Mouse (Mus musculus) left cerebral cortex, postnatal 36 days (tissue): Measurements from ENCODE around the gene Magea2. TPM values are rescaled to one million over a fixed set of nuclear protein-coding genes. Genes with fewer than 3 reads are reported as not detected.
"Not testable (repeated sequence)": the region's sequence is repeated elsewhere in the genome, so short reads cannot be mapped to it uniquely, and the experiment has no call there.

ENCODE experiments used
- DNase-seq, 2 experiments: peaks; one replicate each; pipeline ENCODE4 v3.0.0; 2021 to 2022; ENCODE audit warnings: low spot score in 2 of 2, mixed read lengths in 1 of 2
- intact Hi-C: fragments of 180-260 bp; cut with DNase I; formaldehyde crosslinking; loops from one replicate; pipeline ENCODE4 v1.15.1; 2025
- total RNA-seq, 2 experiments: library from RNA; stranded (reverse); gene quantifications; 2 replicates each; pipeline ENCODE4 v1.2.3; 2021

The Magea2 gene
- not detected for total RNA-seq

DNA sequence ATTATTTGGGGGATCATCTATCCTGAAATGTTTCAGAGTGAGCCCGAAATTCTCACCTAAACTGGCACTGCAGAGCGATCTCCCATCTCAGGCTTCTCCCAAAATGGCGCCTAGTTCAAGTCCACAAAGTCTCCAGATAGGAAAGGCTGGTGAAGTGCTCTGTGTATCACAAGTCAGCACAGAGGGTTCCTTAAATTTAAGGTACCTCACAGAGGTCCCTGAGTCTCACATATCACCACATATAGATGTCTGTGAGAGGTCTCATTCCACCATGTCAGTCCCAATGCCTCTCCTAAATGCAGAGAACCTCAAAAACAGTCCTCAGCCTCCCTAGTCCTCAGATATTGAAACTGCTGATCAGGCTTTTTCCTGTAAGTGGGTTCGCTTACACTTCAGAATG, at the start of gene Magea2:
TSS of gene Magea2 (minus strand) at position 101 of the 400 bp plus-strand sequence.
- intact Hi-C loops, DNase-seq: not testable (repeated sequence)

DNA sequence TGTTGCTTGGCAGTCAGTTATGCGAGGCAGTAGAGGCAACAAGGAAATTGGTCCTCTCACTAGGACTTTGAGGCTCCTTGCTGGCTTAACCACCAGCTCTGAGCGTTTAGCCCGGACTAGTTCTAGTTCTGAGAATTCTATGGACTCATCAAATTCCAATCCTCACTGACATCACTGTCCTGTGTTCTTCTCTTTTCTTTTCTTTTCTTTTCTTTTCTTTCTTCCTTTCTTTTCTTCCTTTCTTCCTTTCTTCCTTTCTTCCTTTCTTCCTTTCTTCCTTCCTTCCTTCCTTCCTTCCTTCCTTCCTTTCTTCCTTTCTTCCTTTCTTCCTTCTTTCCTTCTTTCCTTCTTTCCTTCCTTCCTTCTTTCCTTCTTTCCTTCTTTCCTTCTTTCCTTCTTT, 34.8 kb upstream of the Magea2 start, which contains the start of gene Cldn34b2:
TSS of gene Cldn34b2 (minus strand) at position 101 of the 400 bp plus-strand sequence.
- intact Hi-C loops, DNase-seq: not testable (repeated sequence)

DNA sequence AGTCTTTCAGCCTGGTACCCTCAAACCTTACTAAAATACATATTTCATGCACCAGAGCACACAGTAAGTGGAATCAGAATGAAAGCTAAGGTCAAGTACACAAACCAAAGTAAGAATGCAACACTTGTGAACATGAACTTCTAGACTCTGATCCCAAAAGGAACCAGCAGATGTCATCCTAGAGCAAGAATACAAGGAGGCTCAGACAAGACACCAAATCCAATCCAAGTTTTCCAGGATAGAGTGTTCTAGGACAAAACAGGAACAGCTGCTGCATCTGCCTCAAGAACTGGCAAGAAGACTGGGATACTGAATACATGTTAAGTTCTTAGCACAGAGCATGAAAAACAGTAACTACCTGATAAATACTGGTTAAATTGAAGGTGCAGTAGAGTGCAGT, 4.6 kb upstream of the Magea2 start:
- intact Hi-C loops: no loop called here
- no peak for DNase-seq

DNA sequence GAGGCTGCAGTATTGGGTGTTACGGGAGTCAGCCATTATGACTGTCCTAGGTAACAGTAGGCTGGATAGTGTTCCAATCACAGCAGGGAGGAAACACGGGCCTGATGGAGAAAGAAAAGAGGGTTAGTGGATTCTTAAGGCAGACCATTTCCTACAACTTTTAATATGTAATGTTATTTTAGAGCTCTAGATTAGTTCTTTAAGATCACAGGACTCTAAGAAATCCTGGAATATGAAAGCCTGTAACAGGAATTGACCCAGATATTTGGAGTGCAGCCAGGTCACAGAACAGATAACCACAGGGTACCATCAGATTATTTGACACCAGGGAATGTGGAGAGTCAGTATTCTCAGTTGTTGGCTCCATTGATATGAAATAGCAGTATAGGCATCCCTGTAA, 3.8 kb downstream of the Magea2 start, which contains the start of gene Magea1:
TSS of gene Magea1 (minus strand) at position 101 of the 400 bp plus-strand sequence.
- DNase-seq: not testable (repeated sequence)

DNA sequence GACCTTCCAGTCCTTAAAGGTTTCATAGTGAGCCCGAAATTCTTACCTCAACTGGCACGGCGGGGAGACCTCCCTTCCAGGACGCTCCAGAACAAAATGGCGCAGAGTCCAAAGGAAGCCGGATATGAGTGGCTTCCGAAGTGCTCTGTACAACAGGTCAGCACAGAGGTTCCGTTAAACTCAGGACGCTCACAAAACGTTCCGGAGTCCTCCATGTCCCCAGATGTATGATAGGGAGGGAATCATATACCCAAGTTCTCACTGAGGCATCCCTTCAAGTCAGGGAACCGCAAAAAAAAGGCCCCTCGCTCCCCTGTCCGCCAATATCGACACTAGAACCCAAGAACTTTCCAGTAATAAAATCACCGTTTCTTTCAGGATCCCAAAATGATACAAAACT, 30.4 kb downstream of the Magea2 start, which contains the start of gene Magea5:
TSS of gene Magea5 (minus strand) at position 101 of the 400 bp plus-strand sequence.
- DNase-seq, intact Hi-C loops: not testable (repeated sequence)

More for the DNA sequence above, 3.8 kb downstream of the Magea2 start, which contains the start of gene Magea1:
- intact Hi-C loops: not testable (repeated sequence)

DNA sequence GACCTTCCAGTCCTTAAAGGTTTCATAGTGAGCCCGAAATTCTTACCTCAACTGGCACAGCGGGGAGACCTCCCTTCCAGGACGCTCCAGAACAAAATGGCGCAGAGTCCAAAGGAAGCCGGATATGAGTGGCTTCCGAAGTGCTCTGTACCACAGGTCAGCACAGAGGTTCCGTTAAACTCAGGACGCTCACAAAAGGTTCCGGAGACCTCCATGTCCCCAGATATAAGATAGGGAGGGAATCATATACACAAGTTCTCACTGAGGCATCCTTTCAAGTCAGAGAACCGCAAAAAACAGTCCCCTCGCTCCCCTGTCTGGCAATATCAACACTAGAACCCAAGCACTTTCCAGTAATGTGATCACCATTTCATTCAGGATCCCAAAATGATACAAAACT, 97.7 kb downstream of the Magea2 start, which contains the start of gene Magea8:
TSS of gene Magea8 (minus strand) at position 101 of the 400 bp plus-strand sequence.
- DNase-seq, intact Hi-C loops: not testable (repeated sequence)

Other genes starting within 250 kb of the Magea2 start
- not detected for gene Cldn34b1, start 203.4 kb downstream of the Magea2 start, total RNA-seq
- not detected for gene Magea6, start 157.7 kb downstream of the Magea2 start, total RNA-seq
- not detected for gene Magea3, start 144.2 kb downstream of the Magea2 start, total RNA-seq
- not detected for gene Magea8, start 97.8 kb downstream of the Magea2 start, total RNA-seq
- gene Magea5, start 30.5 kb downstream of the Magea2 start, total RNA-seq: not detected
- not detected for gene Magea1, start 3.9 kb downstream of the Magea2 start, total RNA-seq
- not detected for gene Cldn34b2, start 34.7 kb upstream of the Magea2 start, total RNA-seq
- gene Sat1, start 122.8 kb upstream of the Magea2 start, total RNA-seq: 10 to 100 TPM; 60.9 to 66.2 TPM
- 10 to 100 TPM; 19.8 to 21.4 TPM for gene Acot9, start 168.8 kb upstream of the Magea2 start, total RNA-seq
- 10 to 100 TPM; 24.5 to 30.6 TPM for gene Prdx4, start 247.1 kb upstream of the Magea2 start, total RNA-seq